Mouse (Mus musculus) cerebral cortex, adult 2 months (tissue): ENCODE data around the gene Dcaf11.

ENCODE experiments used
- WGBS: fragments of 180-500 bp; shearing (Covaris S2); methylation state at CpG from one replicate; pipeline ENCODE4 v1.1.7; 2018; 5-methylcytosine and 5-hydroxymethylcytosine counted together

The Dcaf11 gene

DNA sequence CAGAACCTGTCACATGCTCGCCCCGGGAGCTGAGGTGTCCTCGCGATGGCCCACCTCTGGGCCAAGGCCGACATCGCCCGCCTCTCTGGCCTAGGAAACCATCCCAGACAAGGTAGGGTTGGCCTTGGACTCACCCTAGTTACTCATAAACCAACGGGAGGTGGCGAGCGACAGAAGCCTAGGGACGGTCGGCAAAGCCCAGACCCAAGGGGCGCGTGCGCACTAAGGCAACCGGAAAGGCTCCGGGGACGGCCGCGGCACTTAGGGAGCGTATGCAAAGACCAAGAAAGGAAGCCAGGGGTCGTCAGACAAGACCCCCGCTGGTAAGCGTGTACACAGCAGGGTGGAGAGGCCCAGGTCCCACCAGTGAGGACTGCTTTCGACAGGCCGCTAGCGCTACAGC, at the start of gene Dcaf11:
Gene Dcaf11, plus strand, starts transcription at position 208 of the 403 bp plus-strand sequence.
- under 1% methylated on average over 27 of the region's 27 CpGs for WGBS

- 26% methylated on average over 22 of the region's 22 CpGs for WGBS
These were observed 49.6 kb upstream of the Dcaf11 start, which contains the start of gene Cpne6 for GRCm38 (mm10) chr14:55510125-55510731. Gene Cpne6, plus strand, starts transcription at chr14:55510445.

DNA sequence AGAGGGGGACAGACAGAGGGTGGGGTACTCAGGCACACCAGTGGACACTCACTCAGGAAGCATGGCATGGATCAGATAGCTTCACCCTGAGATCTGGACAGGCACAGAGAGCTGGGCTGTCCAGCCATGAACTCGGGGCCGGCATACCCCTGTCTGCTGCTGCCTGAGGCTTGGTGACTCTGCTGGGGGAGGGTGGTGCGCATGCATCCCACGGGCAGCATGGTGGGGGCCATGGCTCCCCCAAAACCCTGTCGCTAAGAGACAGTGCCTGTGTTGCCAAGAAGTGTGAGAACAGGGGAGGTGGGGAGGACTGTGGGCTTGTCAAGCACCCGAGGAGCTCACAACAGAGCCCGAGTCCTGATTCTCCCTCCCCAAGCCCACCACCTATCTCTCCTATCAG, 48.8 kb upstream of the Dcaf11 start:
- WGBS = 22% methylated on average over 7 of the region's 7 CpGs

DNA sequence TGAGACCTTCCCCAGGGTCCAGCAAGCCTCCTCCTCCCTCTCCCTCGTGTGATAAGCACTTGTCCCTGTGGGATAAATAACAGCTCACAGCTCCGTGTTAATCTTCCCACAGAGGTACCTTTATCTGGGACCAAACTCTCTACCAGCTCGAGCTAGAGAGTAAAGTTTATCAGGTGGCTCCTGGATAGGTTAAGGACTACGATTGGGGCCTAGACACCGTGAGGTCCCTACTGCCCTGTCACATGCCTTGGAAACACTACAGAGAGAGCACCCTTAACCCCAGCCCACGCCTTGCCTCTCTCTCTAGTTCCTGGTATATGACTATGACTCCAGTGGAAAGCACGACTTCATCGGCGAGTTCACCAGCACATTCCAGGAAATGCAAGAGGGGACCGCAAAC, 45.9 kb upstream of the Dcaf11 start:
- 75% methylated on average over 10 of the region's 10 CpGs for WGBS

GRCm38 (mm10) chr14:55515846-55516245, 44.0 kb upstream of the Dcaf11 start:
- WGBS = 93% methylated on average over 4 of the region's 4 CpGs

GRCm38 (mm10) chr14:55518897-55519296, 40.9 kb upstream of the Dcaf11 start:
- 42% methylated on average over 2 of the region's 2 CpGs for WGBS

DNA sequence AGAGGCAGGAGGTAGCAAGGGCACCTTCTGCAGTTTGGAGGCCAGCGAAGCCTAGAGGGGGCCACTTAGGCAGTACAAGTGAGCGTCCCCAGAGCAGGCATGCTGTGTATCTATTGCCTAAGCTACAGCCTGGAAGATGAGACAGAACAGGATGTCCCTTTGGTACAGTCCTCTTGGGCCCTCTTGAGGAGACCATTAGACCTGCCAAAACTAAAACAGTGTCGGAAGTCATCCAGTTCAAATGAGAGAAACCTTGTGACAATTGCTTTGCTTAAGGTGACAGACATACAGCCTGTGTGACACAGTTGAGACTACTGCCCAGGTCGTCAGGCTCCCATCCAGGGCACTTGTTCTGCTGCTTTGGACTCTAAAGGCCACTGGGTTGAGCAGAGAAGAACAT, 40.2 kb upstream of the Dcaf11 start:
- 63% methylated on average over 4 of the region's 4 CpGs for WGBS

DNA sequence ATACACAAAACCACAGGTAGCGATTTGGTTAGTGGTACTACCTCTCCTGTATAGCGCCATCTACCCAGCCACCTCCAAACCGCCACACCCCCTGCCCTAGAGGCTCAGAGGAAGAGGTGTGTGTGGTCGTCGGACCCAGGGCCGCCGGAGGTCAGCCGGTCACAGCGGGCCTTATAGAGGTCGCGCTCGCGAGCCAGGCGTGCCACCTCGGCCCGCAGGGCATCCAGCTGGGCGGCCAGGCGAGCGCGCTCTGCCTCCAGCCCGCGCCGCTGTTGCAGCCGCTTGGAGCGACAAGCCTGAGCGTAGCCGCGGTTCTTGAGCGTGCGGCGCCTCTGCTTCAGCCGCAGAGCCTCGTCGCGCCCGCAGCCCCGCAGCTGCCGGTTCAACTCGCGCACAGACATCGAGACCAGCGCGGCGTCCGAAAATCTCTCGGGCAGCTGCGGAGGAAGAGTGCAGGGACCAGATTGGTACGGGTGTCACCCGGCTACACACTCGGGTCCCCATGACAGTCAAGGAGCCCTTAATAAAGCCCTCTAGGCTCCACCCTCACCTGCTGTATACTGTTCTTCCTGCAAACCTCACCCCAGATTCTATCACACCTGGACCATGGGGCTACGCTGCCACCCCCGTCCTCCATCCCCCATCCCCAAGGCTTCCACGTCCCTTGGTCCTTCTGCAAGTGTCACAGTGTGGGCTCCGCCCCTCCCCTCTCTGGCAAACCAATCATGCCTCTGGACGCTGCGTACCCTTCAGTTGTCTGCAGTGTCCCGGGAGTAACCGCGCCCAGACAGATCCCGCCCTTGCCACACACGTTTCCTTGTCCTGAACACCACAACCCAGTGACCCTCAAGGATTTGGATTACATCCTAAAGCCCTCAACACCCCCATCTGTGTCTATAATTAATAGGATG, 39.1 kb upstream of the Dcaf11 start:
- 6% methylated on average over 61 of the region's 61 CpGs for WGBS

DNA sequence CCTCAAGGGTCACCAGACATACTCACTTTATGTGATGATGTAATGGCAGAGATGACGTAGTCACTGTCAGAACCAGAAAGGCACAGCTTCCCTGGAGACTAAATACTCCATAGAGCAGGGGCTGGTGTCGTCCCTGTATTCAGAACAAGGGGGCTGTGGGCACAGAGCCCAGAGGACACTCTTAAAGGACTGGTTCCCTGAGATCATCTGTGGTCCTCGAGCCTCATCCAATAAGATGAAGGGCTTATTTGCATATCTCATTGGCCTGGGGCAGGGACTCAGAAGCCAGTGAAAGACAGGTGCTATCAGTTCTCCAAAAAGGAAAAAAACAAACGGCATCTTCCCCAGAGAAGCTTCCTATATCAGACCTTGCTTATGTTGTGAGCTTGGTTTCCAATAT, 35.7 kb upstream of the Dcaf11 start:
- WGBS = 70% methylated on average over 4 of the region's 4 CpGs

DNA sequence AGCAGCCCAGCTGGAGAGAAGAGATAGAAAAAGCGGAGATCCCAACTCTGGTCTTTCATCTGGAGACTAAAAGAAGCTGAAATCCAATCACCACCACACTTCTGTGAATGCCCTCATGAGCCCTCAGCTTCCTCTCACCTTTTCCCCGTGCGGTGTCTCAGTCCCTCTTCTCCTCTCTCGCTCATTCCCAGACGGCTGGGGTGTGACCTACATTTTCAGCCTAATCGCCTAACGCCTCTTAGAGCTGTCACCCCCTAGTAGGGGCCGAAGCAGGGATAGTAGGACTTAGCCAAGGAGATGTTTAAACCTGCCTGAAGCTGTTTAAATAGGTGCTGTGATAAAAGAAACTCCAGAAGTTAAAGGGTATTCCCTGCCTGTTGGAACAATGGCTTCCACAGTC, 35.0 kb upstream of the Dcaf11 start, which contains the start of gene Nrl:
Gene Nrl, minus strand, starts transcription at position 197 of the 400 bp plus-strand sequence.
- 64% methylated on average over 8 of the region's 8 CpGs for WGBS

GRCm38 (mm10) chr14:55526674-55527073, 33.1 kb upstream of the Dcaf11 start:
- WGBS = 88% methylated on average over 2 of the region's 2 CpGs

- 21% methylated on average over 3 of the region's 3 CpGs for WGBS
These were observed 31.9 kb upstream of the Dcaf11 start for GRCm38 (mm10) chr14:55527940-55528339.

- WGBS = 59% methylated on average over 6 of the region's 6 CpGs
These were observed 23.6 kb upstream of the Dcaf11 start for GRCm38 (mm10) chr14:55536116-55536745.

GRCm38 (mm10) chr14:55540067-55540786, 19.6 kb upstream of the Dcaf11 start, which contains the start of gene Pck2:
Gene Pck2, plus strand, starts transcription at chr14:55540266.
- 1% methylated on average over 32 of the region's 32 CpGs for WGBS

- WGBS = 7% methylated on average over 10 of the region's 10 CpGs
These were observed 19.0 kb upstream of the Dcaf11 start for GRCm38 (mm10) chr14:55540787-55541321.

DNA sequence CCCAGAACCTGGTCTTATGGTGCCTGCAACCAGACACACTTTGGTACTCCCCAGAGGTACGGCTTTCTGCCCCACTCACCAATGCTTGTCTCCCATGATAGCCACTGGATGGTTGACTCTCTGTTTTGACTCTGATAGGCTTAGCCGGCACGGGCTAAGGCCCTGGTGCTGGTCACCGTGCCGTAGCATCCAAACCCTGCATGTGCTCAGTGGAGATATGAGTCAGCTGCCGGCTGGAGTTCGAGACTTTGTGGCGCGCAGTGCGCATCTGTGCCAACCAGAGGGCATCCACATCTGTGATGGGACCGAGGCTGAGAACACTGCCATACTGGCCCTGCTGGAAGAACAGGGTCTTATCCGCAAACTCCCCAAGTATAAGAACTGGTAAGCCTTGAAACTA, 17.5 kb upstream of the Dcaf11 start:
- WGBS = 97% methylated on average over 12 of the region's 12 CpGs

GRCm38 (mm10) chr14:55544334-55544733, 15.5 kb upstream of the Dcaf11 start:
- WGBS = 34% methylated on average over 9 of the region's 9 CpGs

- WGBS = 73% methylated on average over 6 of the region's 6 CpGs
These were observed 9.6 kb upstream of the Dcaf11 start for GRCm38 (mm10) chr14:55550191-55550590.

GRCm38 (mm10) chr14:55551347-55551746, 8.5 kb upstream of the Dcaf11 start:
- 84% methylated on average over 5 of the region's 5 CpGs for WGBS

DNA sequence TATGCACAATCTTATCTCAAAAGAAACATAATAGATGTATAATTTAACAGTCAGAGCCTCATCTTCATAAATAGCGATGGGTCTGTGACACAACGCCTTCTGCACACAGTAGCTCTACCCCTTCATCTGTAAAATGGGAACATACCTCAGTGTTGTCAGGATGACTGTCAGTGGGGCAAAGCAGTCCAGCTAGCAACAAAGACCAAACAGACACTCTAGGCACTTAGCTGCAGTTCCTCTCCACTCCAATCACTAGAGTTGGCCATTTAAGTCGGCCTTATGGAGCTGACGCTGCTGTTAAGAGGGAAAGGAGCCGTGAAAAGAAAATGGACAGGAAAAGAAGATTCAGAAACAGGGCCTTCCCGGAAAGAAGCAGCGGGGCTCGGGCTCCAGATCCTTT, 8.0 kb upstream of the Dcaf11 start:
- 90% methylated on average over 8 of the region's 8 CpGs for WGBS

DNA sequence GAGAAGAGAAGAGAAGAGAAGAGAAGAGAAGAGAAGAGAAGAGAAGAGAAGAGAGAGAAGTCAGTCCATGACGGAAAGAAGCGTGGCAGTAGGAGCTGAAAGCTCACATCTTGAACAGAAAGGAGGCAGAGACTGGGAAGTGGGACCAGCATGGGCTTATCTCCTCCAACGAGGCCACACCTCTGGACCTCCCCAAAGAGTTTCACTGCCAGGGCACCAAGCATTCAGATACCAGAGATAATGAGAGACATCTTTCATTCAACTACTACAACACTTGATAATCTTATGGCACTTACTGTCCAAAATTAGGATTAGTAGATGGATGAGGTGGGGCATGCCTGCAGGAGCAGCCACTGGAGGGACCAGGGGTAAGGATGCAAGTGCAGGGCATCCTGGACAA, 4.0 kb upstream of the Dcaf11 start:
- 86% methylated on average over 3 of the region's 3 CpGs for WGBS
